Mouse (Mus musculus) embryonic facial prominence, embryonic 13.5 days (tissue): ENCODE results near the gene Fzd1. TPM values are rescaled to one million over a fixed set of nuclear protein-coding genes. Genes with fewer than 3 reads are reported as not detected.

ENCODE experiments used
- ATAC-seq: fragments of 200-750 bp; cut with Nextera tagmentation; 2 replicates; pipeline ENCODE4 v1.8.0; 2017; ENCODE audit warnings: low read depth; ENCODE audit not compliant: insufficient number of reproducible peaks, insufficient read depth, low FRiP score, low TSS enrichment
- H3K27ac ChIP-seq: fragments of 300-500 bp; sonication (generic); 2 replicates; pipeline ENCODE4 v1.5.1; 2015; ENCODE audit warnings: moderate library complexity, mild to moderate bottlenecking, inconsistent platforms
- H3K27me3 ChIP-seq: fragments of 300-500 bp; sonication (generic); 2 replicates; pipeline ENCODE4 v1.6.1; 2015; ENCODE audit warnings: mild to moderate bottlenecking, inconsistent platforms
- H3K36me3 ChIP-seq: fragments of 300-500 bp; sonication (generic); 2 replicates; pipeline ENCODE4 v1.6.1; 2015; ENCODE audit warnings: mild to moderate bottlenecking, inconsistent platforms
- H3K4me1 ChIP-seq: fragments of 300-500 bp; sonication (generic); 2 replicates; pipeline ENCODE4 v1.6.1; 2015; ENCODE audit warnings: inconsistent platforms
- H3K4me2 ChIP-seq: fragments of 300-500 bp; sonication (generic); 2 replicates; pipeline ENCODE4 v1.6.1; 2015; ENCODE audit warnings: moderate library complexity, mild to moderate bottlenecking, inconsistent platforms
- H3K4me3 ChIP-seq: fragments of 300-500 bp; sonication (generic); 2 replicates; pipeline ENCODE4 v1.5.1; 2015; ENCODE audit warnings: mild to moderate bottlenecking, inconsistent platforms
- H3K9ac ChIP-seq: fragments of 300-500 bp; sonication (generic); 2 replicates; pipeline ENCODE4 v1.6.1; 2015; ENCODE audit warnings: mild to moderate bottlenecking, inconsistent platforms
- H3K9me3 ChIP-seq: fragments of 300-500 bp; sonication (generic); 2 replicates; pipeline ENCODE4 v1.6.1; 2016; ENCODE audit warnings: inconsistent platforms
- WGBS: fragments of 180-500 bp; shearing (Covaris S2); methylation state at CpG from one replicate; pipeline ENCODE4 v1.1.7; 2015; ENCODE audit warnings: mixed read lengths; 5-methylcytosine and 5-hydroxymethylcytosine counted together
- microRNA-seq: library from miRNA; unstranded; fragments of <30 nt; microRNA quantifications from one replicate; pipeline ENCODE4, GENCODE M21; 2016
- polyA plus RNA-seq: library from polyadenylated mRNA; unstranded; fragments of >200 nt; fragmentation: Nextera tagmentation; extraction: Ambion mirVana; gene quantifications from 2 replicates; pipeline ENCODE4 v1.2.1, GENCODE M21; 2015

The Fzd1 gene
- polyA plus RNA-seq, 1 experiment from 2014 or later, result 25.6 TPM

- Histone ChIP-seq H3K9me3 (no peaks in the 10 kb centered on the region), H3K4me3 (no peak overlapping the region), H3K9ac (no peak overlapping the region), H3K4me2 (no peak overlapping the region), H3K36me3 (no peaks in the 10 kb centered on the region), H3K27ac (no peak overlapping the region), H3K4me1 (peaks cover 24% of the 10 kb centered on the region), H3K27me3 (peaks cover 9% of the 10 kb centered on the region; the same call in 1 of the 2 replicates)
- WGBS, result 57% methylated on average over 6 of the region's 6 CpGs
- no peak for ATAC-seq
These were observed 20.8 kb downstream of the Fzd1 start for GRCm38 (mm10) chr5:4737013-4737412.

DNA sequence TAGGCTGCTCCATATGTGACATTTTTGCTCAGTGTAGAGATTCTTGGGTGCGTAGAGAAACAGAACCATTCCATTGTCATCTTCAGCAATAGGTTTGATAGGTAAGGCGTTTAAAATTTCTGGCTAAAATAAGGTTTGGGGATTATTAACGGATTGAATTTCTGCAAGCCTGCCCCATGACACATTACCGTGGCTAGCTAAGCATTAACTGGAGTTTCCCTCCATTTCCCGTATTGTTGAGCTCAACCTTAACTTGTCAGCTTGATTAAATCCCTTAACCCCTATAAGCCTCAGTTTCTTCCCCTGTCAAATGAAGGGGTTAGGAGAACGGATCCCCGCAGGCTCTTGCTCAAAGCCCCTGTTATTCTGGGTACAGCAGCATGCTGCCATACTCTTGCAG lies 22.4 kb downstream of the Fzd1 start:
- Histone ChIP-seq H3K27ac (no peak overlapping the region), H3K9ac (no peak overlapping the region), H3K4me1 (peaks cover 18% of the 10 kb centered on the region), H3K4me2 (no peak overlapping the region), H3K27me3 (peaks cover 7% of the 10 kb centered on the region; the same call in 1 of the 2 replicates), H3K4me3 (no peak overlapping the region), H3K9me3 (no peaks in the 10 kb centered on the region), H3K36me3 (no peaks in the 10 kb centered on the region)
- no peak for ATAC-seq
- 61% methylated on average over 7 of the region's 7 CpGs for WGBS

DNA sequence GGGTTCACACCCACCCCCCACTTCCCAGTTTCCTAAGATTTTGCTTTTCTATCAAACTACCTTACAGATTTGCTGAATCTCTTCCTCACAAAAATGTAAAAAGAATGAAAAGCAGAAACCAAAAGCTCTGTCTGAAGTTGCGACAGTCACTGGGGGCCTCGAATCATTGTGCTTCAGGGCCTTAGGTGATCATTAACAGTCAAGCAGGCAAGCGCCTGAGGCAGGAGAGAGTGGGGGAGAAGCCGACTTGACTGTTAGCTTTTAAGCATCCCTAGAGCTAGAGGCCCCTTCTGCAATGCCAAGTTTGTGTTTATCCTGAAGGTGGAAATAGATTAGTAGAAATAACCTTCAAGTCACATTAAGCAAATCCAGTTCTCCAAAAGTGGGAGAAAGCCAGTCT lies 24.6 kb downstream of the Fzd1 start:
- WGBS, result 43% methylated on average over 4 of the region's 4 CpGs
- Histone ChIP-seq H3K4me1 (peaks cover 18% of the 10 kb centered on the region), H3K27me3 (peaks cover 6% of the 10 kb centered on the region; the same call in 1 of the 2 replicates), H3K9ac (no peak overlapping the region), H3K27ac (no peak overlapping the region), H3K36me3 (no peaks in the 10 kb centered on the region), H3K9me3 (no peaks in the 10 kb centered on the region), H3K4me2 (no peak overlapping the region), H3K4me3 (no peak overlapping the region)
- ATAC-seq, result no peak

DNA sequence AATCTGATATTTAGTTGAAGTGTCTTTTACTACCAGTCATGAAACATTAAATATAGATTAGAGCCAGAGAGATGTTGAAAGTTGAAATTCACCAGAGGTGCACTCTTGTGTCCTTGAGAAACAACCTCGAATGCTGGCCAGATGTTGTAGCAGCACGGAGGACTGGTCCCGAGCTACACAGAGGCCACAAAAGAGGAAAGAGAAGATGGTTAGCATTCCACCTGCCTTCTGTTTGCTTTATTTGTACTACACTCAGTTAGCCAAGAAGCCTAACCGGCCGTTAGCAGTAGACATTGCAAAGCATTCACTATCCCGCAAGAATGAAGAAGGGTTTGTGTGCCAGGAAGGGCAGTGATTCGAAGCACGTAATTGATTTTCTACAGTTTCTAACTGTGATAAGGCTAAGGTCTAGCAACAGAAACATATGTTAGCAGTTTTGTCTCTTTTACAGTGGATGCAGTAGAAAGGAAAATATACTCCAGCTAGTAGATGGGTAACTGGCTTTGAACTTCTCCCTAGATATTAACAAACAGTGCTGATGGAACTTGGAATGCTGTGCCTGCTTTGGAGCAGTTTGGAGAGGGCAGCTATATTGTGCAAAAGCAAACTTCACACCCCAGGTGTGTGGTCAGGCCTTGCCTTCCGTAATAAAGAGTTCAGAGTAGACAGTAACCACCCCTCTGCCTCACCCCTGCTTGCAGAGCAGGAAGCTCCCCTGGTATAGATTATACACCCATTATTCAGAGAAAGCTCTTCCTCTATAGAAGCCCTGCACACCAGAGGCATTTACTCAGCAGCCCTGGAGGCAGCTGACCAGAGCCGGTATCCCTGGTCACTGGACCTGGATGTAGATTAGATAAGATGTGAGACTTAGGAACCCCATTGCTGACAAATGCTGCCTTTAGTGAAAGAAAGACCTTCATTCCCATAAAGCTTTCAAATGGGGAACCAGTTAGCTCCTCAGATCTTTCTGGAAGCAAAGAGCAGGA lies 25.3 kb downstream of the Fzd1 start:
- H3K9me3 ChIP-seq, result no peaks in the 10 kb centered on the region
- no peak overlapping the region for H3K4me2 ChIP-seq
- no peak overlapping the region for H3K27ac ChIP-seq
- H3K27me3 ChIP-seq, result peaks cover 6% of the 10 kb centered on the region; the same call in 1 of the 2 replicates
- WGBS, result 27% methylated on average over 10 of the region's 10 CpGs
- no peak overlapping the region for H3K4me3 ChIP-seq
- no peak for ATAC-seq
- H3K36me3 ChIP-seq, result no peaks in the 10 kb centered on the region
- no peak overlapping the region for H3K9ac ChIP-seq
- H3K4me1 ChIP-seq, result peaks cover 18% of the 10 kb centered on the region

- ATAC-seq, result no peak
These were observed 26.1 kb downstream of the Fzd1 start for GRCm38 (mm10) chr5:4731743-4732215.

GRCm38 (mm10) chr5:4731064-4731463 lies 26.8 kb downstream of the Fzd1 start:
- no peak for ATAC-seq
- Histone ChIP-seq H3K4me1 (peaks cover 18% of the 10 kb centered on the region), H3K27ac (no peak overlapping the region), H3K9ac (no peak overlapping the region), H3K36me3 (no peaks in the 10 kb centered on the region), H3K4me3 (no peak overlapping the region), H3K4me2 (no peak overlapping the region), H3K27me3 (0 out of 2 replicates have a peak, but pooled peaks cover 6% of the 10 kb centered on the region), H3K9me3 (no peaks in the 10 kb centered on the region)
- WGBS, result 84% methylated on average over 3 of the region's 3 CpGs

More at GRCm38 (mm10) chr5:4731743-4732215, 26.1 kb downstream of the Fzd1 start:
- Histone ChIP-seq H3K9me3 (no peaks in the 10 kb centered on the region), H3K9ac (no peak overlapping the region), H3K36me3 (no peaks in the 10 kb centered on the region), H3K4me2 (no peak overlapping the region), H3K4me3 (no peak overlapping the region), H3K27ac (no peak overlapping the region), H3K4me1 (peaks cover 18% of the 10 kb centered on the region), H3K27me3 (0 out of 2 replicates have a peak, but pooled peaks cover 6% of the 10 kb centered on the region)
- WGBS, result 48% methylated on average over 5 of the region's 5 CpGs

Small RNA genes lying within 50 kb of the gene (microRNA-seq; reads per million reads assigned to microRNA genes)
- gene Gm44483, result not detected
